Mouse (Mus musculus): ENCODE results near the gene Olfr215.

GRCm38 (mm10) chr6:116615719-116616118 lies 31.7 kb upstream of the Olfr215 start:
- TF ChIP-seq EP300 (IDR thresholded peaks at IDR 0.05) (no peak), CTCF (IDR thresholded peaks at IDR 0.05) (no peak)

All from lung, postnatal 0 days (tissue).